Mouse (Mus musculus): ENCODE results near the gene Cish.

The Cish gene

DNA sequence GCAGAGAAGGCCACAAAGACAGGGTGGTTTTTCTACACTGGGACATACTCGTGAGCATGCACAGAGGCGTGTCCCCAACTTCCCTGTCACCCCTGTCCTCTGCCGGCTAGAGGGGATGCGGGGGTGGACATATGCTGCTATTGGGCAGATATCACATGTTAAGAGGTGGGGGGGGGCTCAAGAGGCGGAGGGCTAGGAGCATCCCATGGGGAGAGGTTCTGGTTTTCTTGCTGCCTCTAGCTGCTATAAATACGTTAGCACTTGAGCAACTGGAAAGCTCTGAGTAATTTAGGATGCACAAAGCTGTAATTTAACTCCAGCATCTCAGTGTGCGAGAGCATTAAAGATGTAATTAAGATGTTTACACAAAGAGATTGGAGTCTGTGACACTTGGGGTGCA lies 53.5 kb downstream of the Cish start:
- no peak for DNase-seq (ENCODE audit: low spot score)

Measured in T-cell, adult 2 months (primary cell).